Mouse (Mus musculus) ES-Bruce4 (cell line): Measurements from ENCODE around the gene Tmbim1.

Experiments
- CTCF ChIP-seq: IDR thresholded peaks from one replicate; pipeline ENCODE4 v1.8.1; 2011; ENCODE audit warnings: low read depth, low read length
- POLR2A ChIP-seq: IDR thresholded peaks from one replicate; pipeline ENCODE4 v1.8.1; 2011; ENCODE audit warnings: low read length; ENCODE audit not compliant: insufficient read depth

DNA sequence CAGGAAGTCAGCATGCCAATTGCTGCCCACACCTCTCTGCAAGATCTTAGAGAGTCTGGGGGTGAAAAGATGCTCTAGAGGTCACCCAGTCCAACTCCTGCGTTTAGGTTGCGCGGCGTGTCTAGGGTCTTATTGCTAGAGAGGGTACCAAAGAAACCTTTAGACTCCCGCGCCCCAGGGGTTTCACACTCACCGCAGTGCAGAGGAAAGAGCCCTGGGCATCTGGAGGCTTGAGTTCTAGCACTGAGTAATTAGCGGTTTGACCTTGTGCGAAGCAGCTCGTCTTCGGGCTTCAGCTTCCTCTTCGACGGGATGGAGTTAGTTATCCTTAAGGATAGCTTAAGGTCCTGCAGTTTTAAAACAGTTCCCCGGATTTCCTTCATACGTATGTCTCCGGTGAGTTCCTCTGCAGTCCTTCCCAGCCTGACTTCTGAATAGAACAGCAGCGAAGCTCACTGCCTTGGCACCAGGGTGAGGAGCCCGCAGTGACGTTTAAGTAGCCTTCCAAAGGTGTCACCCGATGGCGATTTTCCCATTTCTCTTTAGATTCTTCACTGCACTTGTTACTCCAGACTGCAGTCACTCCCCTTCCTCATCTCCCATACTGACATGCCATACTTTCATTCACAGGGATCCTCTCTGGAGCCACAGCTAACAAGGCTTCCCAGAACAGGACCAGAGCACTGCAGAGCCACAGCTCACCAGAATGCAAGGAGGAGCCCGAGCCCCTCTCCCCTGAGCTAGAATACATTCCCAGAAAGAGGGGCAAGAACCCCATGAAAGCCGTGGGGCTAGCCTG is 20.0 kb downstream of the Tmbim1 start:
- TF ChIP-seq CTCF (no peak), POLR2A (no peak)
